Mouse (Mus musculus): ENCODE measurements around the gene Pcsk5.
A peak's percentile ranks its signal among the peaks of the same experiment; 100 is the strongest.

The Pcsk5 gene

DNA sequence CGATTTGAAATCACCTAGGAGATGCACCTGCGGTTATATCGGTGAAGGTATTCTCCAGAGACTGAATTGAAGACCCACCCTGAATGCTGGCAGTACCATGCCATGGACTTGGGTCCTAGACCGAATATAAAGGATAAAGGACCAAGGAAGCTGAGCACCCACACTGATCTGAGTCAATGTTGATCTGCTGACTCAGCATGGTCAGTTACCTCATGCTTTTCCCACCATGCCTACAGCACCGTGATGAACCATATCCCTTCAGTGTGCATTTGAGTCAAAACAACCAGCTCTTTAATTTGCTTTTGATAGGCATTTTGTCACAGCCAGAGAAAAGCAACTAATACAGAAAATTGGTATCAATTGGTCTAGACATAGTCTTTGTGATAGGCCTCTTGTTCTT lies 262.9 kb downstream of the Pcsk5 start:
- DNase-seq (ENCODE audit: inconsistent ontology term) = no peak

DNA sequence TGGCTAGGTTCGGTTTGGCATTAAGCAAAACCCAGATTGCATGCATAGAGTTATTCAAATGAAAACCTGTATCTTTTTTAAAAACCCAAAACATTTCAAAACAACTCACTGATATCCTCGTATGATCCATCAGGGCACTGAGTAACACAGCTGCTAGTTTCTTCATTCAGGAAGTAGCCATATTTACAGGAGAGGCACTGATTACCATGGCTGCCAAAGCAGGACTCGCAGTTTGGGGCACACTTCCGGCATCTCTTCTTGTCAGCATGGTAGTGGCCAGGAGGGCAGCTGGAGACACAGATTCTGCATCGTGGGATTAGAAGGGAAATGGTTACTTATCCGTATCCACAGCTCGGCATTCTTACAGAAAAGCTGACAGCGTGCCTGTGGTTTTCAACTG lies 265.1 kb downstream of the Pcsk5 start:
- DNase-seq (ENCODE audit: inconsistent ontology term) = no peak

DNA sequence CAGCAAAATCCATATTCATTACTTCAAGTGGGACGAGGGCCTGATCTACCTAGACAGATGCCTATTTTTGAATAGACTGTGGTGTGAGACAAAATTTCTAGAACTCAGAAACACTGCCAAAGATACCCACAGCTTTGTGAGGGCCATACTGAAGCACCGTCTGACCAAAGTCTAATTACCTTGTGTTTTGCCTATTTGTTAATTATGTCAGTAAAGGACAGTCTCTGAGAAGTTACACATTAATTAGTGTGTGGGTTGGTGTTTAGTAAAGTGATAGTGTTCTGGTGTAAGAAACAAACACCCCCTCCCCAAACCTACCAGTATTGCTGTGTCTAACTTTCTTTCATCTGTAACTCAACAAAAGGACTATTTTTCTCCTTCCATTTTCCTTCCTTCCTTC lies 266.5 kb downstream of the Pcsk5 start:
- DNase-seq (ENCODE audit: inconsistent ontology term) = no peak

DNA sequence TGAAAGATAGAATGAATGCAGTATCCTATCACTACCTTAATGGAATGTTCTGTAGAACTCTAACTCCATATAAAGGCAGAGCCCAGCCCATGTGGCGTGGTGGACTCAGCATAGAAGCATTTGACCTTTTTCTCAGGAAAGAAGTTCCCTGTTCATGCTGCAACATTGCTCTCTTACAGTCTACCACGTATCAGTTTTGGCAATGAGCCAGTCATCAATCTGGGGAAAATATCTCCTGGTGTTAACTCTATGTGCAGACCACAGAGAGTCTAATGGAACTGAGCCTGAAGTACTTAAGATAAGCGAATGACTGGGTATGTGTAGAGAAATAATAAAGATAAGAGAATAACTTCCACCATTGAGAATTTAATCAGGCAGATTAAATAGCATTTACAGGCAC lies 270.2 kb downstream of the Pcsk5 start:
- no peak for DNase-seq (ENCODE audit: inconsistent ontology term)

DNA sequence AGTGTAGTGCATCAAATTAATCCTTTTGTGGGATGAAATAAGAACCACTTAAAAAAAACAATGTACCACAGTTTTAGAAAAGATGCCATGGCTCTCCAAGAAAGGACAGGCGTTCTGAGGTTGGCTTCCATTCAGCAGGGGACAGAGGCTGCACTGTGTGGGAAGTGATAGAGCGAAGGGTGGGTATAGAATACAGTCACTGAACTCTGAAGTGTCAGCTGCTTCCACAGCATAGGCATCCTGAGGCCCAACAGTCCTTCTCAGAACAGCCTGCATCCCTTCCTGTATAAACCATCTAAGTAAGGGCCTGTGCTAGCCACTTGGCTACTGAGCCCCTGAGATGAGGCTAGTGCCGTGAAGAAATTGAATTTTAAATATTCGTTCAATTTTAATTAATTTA lies 271.3 kb downstream of the Pcsk5 start:
- DNase-seq (ENCODE audit: inconsistent ontology term) = peak; percentile 18

DNA sequence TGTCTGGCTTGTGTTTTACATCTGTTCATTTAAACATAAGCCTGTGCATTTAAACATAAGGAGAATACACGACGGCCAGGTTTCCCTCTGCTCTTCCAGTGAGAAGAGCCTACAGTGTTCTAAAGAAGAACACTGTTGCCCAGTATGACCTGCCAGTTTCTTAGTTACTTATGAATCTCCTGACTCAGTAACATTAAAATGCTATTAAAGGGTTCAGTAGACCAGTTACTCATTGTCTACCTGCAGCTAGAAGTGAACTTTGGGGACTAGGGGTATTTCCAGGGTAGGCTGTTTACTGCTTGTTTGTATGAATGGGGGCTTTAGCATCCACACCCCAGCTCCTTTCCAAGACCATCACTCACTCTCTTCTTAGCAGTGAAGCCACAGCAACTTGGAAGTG lies 278.7 kb downstream of the Pcsk5 start:
- DNase-seq (ENCODE audit: inconsistent ontology term) = no peak

DNA sequence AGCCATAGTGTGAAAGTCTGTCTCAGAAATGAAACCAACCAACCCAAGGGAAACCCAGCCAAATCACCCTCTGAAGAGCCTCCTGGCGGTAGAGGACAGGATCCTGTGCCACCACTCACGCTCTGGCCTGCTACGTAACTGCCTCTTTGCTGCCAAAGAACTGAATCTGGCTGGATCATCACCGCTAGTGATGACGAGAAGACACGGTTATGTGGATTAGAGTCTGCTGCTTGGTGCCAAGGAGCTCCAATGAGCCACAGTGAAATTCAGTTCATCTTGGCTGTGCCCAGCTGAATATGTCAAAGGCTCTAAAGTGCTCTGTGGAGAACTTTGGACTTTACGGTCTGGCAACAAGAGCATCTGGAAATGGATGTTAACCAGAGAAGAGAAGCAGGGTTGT lies 282.3 kb downstream of the Pcsk5 start:
- DNase-seq (ENCODE audit: inconsistent ontology term) = peak; percentile 43

DNA sequence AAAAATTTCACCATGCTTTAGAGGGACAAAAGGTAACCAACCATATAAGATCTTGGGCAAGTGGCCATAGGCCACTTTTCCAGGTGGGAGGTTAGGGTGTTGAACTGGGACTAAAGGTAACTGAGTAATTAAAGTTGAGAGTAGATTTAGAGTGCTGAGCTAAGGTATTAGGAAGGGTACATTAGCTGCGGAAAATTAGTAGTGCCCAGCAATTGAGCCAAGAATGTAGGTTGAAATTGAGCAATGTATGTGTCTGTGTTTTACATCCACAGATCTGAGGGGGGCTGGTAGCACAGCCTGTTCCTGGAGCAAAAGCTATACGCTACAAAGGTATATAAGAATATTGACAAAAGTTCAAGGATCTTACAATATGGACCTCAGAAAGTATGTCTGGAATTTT lies 282.9 kb downstream of the Pcsk5 start:
- DNase-seq (ENCODE audit: inconsistent ontology term) = no peak

DNA sequence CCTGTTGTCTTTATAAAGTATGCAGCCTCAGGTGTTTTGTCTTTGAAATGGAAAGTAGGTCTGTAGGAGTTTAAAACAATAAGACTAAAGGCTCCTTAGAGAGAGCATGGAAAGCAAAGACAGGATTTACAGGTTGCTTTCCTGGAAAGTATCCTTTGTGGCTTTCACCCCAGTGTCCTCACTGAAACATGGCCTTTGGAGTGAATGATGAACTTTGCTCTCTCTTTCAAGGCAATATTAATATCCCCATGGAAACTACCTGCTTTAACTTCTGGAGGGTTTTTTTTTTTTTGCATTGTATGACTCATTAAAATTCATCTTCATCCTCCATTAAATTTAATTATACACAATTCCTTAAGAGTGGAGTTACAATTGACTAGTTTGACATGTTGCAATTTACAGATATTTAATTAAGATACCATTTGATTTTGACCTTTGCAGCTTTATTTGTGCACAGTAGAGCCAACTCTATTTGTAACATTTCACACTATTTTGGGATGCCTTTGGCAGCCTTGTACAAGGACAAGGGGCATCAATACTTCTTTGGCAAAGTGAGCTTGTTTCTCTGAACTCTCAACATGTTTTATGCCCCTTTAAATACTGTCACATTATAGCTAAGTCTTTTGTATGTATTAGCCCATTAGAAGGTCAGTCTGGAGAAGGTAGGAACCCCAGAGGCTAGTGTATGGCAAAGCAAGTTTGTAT lies 283.9 kb downstream of the Pcsk5 start:
- DNase-seq (ENCODE audit: inconsistent ontology term) = no peak

DNA sequence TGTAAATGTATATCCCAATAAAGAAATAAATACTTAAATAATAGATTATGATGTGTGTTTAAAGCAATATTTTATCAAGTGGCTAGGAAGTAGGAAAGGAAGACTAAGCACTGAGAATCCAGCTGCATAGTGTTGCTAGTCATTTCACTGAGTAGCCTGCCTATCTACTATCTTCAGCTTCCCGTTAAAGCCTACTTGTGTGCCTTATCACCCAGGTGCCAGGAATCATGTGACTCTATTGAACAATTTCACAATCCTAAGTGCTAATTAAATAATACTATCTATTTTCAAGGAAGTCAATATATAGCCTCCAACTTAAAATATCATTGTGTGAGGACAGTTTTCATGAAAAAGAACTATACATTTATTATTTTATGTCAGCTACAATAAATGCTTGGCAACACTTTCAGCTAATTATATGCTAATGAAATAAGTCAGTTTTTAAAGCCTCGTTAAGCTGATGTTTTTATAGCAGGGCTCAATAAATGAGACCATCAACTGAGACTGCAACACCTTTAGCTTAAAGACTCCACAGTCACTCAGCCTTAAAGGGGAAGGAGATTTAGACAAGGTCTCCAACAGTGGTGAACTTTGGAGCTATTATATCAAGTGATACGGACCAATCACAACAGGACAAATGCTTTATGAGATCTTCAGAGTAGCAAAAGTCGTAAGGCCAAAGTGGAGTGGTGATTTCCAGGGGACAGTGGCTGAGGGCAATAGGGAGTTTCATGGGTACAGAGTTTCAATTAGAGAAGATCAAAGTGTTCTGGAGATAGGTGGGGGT lies 308.5 kb downstream of the Pcsk5 start:
- DNase-seq (ENCODE audit: inconsistent ontology term) = no peak

DNA sequence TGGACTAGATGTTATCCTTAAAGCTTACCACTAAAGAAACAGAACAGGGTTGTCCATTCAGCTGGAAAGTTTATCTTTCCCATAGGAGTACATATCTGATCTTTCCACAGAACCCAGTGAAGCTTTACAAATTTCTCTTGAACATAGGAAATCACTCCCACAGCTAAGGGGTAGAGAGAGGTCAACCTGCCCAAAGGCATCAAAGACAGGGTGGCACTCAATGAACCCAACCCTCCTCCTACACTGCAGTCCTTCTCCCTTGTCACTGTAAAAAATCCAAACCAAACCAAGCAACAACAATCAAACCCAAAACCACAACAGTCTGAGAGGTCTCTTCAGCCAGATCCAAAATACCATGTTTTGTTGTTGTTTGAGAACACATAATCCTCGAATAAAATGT lies 311.9 kb downstream of the Pcsk5 start:
- no peak for DNase-seq (ENCODE audit: inconsistent ontology term)

DNA sequence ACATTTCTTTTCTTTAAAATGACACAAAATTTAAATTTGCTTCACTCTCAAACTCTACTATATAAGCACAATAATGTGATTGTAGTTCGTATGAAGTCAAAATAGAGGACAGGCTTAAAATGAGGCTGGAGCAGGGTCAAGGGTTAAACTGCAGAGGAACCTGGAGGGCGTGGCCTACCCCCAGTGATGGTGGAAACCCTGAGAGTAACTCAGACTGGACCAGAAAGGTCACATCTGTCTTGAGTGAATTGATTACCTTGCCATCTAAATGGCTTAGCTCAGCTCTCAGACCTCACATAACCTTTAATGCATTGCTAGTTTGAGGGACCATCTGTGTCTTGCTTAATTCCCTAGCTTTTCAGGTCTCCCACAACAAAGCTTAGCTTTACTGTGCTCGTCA lies 323.0 kb downstream of the Pcsk5 start:
- no peak for DNase-seq (ENCODE audit: inconsistent ontology term)

DNA sequence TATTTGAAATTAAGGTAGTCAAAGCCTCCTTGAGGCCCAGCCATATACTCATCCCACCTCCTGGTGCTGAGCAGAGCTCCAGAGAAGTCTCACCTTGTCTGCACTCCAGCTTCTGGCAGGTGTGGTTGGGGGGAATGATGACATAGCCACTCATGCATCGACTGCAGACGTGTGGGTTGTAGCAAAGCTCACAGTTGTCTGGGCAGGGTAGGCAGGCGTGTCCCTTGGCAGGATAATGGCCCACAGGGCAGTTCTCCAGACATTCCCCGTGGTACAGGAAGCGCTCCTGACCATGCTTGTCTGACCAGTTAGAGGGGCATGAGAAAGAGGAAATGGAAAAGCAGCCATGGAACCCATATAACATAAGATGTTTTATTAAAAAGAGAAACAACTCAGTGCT lies 326.1 kb downstream of the Pcsk5 start:
- DNase-seq (ENCODE audit: inconsistent ontology term) = no peak

DNA sequence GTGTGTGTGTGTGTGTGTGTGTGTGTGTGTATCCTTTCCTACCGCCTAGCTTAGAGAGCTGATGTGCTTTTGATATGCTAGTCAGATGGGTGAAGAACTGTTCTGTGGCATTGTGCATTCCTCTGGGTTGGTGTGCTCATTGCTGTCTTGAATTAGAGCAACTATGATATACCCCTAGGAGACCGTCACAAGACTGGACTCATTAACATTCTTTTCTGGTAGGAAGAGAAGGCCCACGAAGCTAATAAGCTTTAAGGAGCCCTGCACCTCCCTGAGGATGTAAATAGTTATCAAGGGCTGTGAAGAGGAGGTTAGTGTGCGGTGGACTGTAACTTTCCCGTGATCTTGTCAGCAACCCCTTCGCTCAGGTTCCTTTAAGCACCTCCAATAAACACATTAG lies 333.2 kb downstream of the Pcsk5 start:
- peak; percentile 23 for DNase-seq (ENCODE audit: inconsistent ontology term)

DNA sequence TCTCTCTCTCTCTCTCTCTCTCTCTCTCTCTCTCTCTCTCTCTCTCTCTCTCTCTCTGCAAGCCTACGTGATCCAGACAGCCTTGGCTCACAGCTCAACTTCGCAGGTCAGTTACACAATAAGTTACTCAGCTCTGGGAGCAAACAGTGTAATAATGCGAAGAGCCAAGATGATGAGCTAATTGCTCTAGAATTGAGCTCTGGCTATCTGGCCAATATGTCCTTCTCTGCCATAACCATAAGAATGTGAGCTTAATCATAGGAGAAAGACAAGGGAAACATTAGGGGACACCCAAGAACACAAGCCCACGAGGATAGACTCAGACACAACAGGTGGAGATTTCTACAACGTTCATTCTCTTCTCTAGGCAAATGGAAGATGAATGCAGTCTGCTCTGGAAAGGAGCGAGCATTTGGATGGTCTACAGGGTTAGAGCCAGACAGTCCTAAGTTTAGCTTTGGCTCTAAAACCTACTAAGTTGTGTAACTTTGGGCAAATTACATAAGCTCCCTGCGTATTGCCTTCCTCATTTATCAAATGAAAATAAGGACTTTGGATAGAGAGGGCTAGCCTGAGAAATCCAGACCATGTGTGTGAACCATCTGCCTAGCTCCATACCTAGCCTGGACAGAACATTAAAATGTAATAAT lies 338.7 kb downstream of the Pcsk5 start:
- peak; percentile 47 for DNase-seq (ENCODE audit: inconsistent ontology term)

DNA sequence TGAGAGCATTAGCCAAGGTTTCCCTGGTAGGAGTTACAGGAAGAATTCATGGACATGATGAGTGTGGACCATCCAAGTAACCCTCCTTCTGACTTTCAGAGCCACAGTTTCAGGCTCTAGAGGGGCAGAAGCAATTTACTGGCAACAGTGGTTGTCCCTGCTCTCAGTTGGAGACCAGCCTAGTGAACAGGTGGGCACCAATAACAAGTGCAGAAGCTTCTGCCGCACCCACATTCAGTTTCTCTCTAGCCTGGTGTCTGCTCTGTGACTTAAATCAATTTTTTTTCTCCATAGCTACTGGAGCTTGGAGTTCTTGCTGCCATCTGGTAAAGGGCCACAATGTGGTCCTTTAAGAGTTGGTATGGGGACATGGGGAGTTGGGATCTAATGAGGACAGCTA lies 341.3 kb downstream of the Pcsk5 start:
- DNase-seq (ENCODE audit: inconsistent ontology term) = no peak

DNA sequence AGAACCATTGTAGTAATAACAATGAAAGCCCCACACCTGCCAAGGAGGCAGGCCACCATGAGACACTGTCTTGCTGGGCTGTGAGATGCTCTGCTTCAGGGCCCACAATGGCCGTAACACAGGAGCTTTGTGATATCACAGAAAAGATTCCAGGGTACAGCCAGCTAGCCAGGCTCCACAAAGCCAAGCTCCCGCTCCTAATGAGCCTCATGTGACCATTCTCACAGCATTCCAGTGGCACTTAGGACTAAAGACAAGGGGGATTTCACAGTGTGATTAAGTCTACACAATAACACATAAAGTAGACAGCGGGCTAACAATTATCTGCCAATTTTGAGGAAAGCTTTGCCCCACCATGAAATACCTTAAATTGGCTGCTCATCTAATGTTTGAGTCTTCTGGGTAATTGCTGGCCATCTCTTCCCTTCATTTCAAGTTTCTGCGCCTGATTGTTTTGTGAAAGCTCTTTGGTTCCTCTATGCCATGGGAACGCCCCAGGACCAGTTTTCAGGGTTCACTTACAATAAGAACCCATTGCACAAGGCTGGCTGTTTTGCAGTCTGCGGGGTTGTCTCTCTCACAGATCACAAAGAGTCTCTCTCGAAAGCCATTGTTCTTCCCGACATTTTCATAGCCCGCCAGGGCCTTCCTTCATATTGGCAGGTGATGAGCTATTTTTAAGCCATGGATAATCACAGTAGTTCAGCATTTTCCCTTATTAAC lies 345.4 kb downstream of the Pcsk5 start:
- DNase-seq (ENCODE audit: inconsistent ontology term) = peak; percentile 82

DNA sequence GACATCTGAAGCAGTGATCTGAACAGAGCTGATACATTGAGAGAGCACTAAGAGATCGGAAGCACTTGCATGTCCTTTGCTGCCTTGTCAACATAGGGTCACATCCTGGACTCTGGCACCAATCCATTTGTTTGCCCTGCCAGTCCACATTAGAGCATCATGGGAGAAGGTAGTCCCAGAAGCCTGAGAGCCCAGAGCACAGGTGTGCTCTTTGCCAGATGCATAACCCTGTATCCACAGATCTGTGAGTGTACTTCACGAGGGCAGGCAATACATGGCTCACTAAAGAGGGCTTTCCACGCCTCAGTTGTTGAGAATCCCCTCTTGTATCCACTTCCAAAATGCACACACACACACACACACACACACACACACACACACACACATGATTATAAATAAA lies 346.1 kb downstream of the Pcsk5 start:
- DNase-seq (ENCODE audit: inconsistent ontology term) = no peak

DNA sequence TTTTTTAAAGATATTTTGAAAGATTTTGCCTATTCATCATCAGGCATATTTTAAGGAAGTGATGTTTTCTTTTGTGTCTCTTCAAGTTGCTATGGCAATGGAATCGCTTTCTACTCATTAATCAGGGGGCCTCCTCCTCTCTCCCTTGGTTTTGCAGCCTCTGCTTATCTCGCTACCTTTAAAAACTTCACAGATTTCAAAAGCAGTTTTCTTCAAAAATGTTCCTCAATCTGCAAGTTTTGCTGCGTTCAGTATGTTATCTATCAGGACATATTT lies 347.6 kb downstream of the Pcsk5 start:
- DNase-seq (ENCODE audit: inconsistent ontology term) = no peak

DNA sequence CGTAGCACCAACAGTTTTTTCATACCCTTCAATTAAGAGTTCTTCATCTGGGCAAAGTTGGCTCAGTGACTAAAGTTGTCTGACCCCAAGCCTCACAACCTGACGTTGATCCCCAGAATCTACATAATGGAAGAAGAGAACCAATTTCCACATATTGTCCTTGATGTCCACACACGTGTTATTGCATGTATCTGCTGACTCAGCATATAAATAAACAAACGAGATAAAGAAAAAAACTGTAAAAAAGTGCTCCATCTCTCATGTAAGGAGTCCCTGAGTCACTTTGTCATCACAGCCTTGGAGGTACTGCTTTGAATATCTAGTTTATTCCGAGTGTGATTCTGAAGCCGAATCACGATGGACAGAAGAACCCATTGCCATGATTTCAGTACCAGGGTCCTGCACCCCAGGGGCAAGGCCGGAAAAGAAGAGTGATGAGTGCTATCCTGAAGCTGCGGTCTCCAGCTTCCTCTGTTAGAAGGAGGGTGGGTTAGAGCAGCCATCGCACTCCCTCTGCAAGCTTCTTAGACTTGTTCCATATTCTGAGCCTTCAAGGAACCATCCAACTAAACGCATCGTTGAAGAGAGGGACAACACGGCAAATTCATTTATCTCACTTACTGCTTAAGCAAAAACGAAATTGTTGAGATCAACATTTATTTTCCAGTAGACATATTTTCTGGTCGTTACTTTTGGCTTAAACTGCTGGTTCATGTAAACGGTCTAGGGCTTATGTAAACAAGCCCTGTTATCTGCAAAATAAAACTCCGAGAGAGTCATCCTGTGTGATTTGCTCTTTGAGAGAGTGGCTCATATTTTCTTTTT lies 348.2 kb downstream of the Pcsk5 start:
- DNase-seq (ENCODE audit: inconsistent ontology term) = no peak

DNA sequence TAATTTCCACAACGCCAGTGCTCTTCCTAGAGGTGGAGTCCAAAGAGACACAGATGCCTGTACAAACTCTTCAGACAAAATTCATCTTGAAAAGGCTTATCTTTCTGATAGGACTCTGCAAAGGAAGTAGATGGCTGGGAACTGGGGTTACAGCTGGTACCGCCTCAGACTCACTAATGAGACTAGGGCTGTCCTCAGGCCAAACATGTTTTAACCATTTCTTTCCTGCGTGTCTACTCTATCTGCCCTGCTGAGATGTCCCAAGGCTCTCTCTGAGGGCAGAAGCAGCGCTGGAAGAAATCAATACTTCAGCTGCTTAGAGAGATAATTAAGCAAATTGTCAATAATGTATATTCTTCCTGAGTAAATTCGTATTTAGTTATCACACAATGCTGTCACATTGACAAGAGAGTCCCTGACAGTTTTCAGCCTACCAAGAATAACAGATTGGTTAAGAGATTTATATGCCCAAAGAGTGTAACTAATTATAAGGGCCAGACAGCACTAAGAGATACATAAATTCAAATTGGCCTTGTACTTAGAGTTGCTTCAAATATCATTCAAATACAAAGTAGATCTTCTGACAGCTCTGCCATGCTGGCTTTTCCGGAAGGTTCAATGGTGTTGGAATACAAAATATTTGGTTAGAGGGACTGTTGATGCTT lies 355.2 kb downstream of the Pcsk5 start:
- DNase-seq (ENCODE audit: inconsistent ontology term) = no peak
